Mouse (Mus musculus) lung, adult 2 months (tissue): ENCODE data around the gene Tenm4.

Experiments
- CTCF ChIP-seq: fragments of 200-500 bp; IDR thresholded peaks from 2 replicates; pipeline ENCODE4 v1.5.1; 2011; ENCODE audit warnings: mild to moderate bottlenecking, low read length, control low read depth; ENCODE audit not compliant: insufficient read depth
- POLR2A ChIP-seq: fragments of 200-500 bp; IDR thresholded peaks from 2 replicates; pipeline ENCODE4 v1.6.1; 2011; ENCODE audit warnings: low read depth, mild to moderate bottlenecking, control low read depth, low read length, borderline replicate concordance; ENCODE audit errors: extremely low read depth

- TF ChIP-seq POLR2A (no peak), CTCF (no peak)
Observed at GRCm38 (mm10) chr7:96672322-96672914, 501.4 kb downstream of the Tenm4 start.
